Mouse (Mus musculus) heart, postnatal 25 days (tissue): ENCODE measurements at regions not wholly inside any gene's neighbourhood (a gene's known extent, or its start where the extent isn't known, plus 50 kb on each side); places are given as distances from the start of the nearest gene placed in this dataset.

ENCODE experiments used
- DNase-seq: peaks from one replicate; pipeline ENCODE4 v3.0.0; 2022; ENCODE audit warnings: low spot score
- intact Hi-C: fragments of 180-260 bp; cut with DNase I; formaldehyde crosslinking; loops from one replicate; pipeline ENCODE4 v1.15.1; 2025

DNA sequence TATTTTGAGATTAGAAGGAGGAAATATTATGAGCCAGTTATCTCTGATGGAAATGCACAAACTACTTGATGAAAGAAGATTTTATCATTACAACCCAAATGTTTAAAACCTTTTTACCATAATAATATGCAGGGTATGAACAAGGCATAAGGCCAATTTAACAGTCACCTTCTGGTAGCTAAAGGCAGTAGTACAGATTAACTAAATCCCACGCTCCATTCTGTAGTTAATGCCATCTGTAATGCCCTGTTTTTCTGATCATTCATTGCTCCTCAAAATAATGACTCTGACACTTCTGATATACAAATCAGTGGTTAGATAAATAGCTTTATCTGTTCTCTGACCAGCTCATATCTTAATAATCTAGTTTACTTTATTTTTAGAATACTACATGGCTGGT is 987.8 kb downstream of the Pcdh7 start:
- intact Hi-C loops = no loop called here
- DNase-seq = no peak

GRCm38 (mm10) chr5:58712381-58712780 is 994.6 kb downstream of the Pcdh7 start:
- intact Hi-C loops = no loop called here
- DNase-seq = no peak

DNA sequence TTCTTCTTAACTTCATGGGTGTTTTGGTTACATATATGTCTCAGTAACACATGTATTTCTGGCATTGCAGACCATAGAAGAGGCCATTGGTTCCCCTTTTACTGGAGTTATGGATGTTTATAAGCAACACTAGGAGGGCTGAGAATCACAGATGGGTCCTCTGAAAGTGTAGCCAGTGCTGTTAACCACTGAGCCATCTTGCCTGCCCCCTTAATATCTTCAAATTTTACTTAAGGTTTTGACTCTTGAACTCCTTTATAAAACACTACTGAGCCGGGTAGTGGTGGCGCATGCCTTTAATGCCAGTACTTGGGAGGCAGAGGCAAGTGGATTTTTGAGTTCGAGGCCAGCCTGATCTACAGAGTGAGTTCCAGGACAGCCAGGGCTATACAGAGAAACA is 1015.6 kb downstream of the Pcdh7 start:
- DNase-seq = no peak
- intact Hi-C loops = no loop called here

- intact Hi-C loops = no loop called here
- no peak for DNase-seq
These were observed 1016.2 kb downstream of the Pcdh7 start for GRCm38 (mm10) chr5:58733961-58734360.

- DNase-seq = no peak
- intact Hi-C loops = loop anchor here (5.0 kb wide), 1 partner anchor 1024 kb away; no protein-coding TSS in a partner anchor
These were observed 1018.8 kb downstream of the Pcdh7 start for GRCm38 (mm10) chr5:58736610-58737009.

DNA sequence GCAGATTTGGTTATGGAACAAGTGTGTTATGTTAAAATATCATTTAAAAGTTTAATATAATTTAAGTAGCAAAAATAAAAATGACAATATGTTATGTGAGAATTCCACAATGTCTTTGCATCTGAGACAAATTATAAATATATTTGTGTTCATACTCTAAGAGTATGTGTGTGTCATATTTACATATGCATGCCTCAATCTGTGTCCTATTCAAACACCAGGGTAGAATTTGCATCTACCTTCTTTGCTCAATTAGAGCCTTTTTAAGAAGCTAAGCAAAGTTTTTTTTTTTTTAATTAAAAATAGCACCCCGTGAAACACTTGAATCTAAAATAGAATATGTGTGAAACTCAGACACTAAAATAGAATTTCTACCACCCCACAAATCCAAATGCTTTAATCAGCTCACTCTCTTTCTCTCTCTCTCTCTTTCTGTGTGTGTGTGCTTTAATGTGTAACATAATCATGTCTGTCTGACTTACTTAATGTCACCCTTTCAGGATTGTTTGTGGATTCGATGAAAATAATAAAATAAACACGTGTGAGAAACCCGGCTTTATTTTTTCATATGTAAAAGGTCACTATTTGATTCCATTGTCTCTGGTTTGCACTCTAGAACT is 1019.6 kb downstream of the Pcdh7 start:
- intact Hi-C loops = loop anchor here (5.0 kb wide), 1 partner anchor 1025 kb away; no protein-coding TSS in a partner anchor
- DNase-seq = no peak

DNA sequence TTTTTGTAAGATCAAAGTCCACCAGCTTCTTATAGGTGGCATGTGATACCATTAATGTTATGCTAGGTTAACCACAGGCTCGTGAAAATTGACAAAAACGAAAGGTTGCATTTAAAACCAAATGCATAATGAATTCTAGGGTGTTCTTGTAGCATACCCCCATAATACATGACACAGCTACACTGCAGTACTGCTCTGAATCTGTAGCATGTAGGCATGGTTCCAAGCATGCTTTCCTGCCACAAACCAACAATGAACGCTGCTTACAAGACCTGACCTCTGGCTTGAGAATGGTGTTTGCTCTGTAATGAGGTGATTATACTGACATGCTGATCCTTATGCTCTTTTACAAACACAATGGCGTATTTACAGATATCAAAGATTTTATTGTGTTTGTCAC is 1020.3 kb downstream of the Pcdh7 start:
- DNase-seq = no peak
- intact Hi-C loops = loop anchor here (5.0 kb wide), 1 partner anchor 1026 kb away; no protein-coding TSS in a partner anchor

- no peak for DNase-seq
- intact Hi-C loops = no loop called here
These were observed 1023.0 kb downstream of the Pcdh7 start for GRCm38 (mm10) chr5:58740759-58741158.

DNA sequence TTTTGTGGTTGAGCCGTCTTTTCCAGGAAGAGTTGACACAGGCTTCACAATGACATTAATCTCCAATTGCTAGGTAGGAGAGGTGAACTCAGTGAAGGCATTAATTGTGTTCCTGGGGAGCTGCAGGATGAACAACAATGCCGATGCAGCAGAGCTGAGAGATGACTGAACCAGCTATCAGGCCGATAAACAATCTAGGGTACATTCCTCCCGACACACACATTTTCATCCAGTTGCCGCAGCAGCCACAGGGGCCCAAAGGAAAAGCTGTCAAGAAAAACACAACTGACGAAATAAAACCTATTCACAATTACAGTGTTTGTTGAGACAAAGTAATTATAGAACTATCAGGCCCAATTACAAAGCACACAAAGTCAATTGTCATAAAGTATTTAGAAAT is 1029.9 kb downstream of the Pcdh7 start:
- DNase-seq = no peak
- intact Hi-C loops = no loop called here

DNA sequence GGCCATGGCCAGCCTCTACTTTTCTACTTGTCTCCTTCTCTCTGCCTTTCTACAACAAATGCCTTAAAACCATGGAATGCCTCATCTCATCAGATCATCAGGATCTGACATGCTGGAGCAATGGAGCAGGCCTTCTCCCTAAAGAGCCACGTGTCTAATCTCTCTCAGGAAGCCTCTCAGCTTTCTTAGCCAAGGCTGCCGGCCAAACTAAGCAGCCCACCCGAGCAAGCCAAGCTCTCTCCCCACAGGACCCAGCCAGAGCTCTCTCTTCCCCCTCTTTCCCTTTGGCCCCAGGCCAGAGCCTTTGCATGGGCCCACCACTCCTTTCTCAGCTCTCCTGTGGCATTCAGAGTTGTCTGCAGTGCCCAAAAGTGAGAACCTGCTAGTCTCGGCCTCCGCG is 1034.0 kb downstream of the Pcdh7 start:
- no peak for DNase-seq
- intact Hi-C loops = no loop called here
